Mouse (Mus musculus): ENCODE measurements around the gene Tssc4.

DNA sequence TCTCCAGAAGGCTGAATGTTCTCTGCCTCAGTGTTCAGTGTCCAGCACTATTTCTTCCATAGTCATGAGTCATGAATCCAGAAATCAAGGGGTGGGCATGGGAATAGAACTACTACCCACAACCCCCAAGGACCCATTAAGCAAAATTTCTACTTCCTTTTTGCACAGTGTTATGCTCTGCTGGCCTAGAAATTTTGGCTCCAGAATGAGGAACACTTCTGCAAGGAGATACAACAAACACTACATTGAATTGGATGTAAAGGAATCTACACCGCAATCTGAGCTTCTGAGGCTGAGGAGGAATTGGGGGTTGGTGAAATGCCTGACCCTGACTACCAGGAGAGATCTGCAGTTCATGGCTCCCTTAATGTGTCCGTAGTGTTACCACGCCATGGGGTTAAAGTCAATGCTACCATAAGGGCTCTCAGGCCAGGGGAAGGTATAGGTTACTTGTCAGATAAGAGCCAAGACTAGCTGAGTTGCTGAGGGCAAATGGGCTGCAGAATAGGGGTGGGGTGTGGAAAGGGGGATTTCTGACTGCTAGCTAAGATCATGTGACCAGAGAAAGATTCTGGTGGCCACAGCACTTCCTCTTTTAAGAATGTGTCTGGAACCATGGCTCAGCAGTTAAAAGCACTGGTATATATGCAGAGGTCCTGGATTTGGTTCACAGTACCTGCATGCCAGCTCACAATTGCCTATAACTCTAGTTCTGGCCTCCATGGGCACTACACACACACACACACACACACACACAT is 30.7 kb upstream of the Tssc4 start:
- TF ChIP-seq POLR2A (IDR thresholded peaks at IDR 0.05; ENCODE audit: control insufficient read depth, extremely low read depth, insufficient read depth, low read length, poor library complexity) (no peak), CTCF (IDR thresholded peaks at IDR 0.05; ENCODE audit: borderline replicate concordance, control insufficient read depth, extremely low read depth, insufficient read depth, low read length, poor library complexity) (no peak)
